Mouse (Mus musculus): ENCODE measurements around the gene Gm42674. TPM values are rescaled to one million over a fixed set of nuclear protein-coding genes. Genes with fewer than 3 reads are reported as not detected.
A peak's percentile ranks its signal among the peaks of the same experiment; 100 is the strongest.

Gm42674 gene
- polyA plus RNA-seq, 1 experiment from 2014 or later = not detected

GRCm38 (mm10) chr3:90582156-90582555 is 19.5 kb upstream of the Gm42674 start:
- Histone ChIP-seq H3K27me3 (ENCODE audit: control insufficient read depth, insufficient read depth, low read depth, low read length) (no peaks in the 10 kb centered on the region), H3K27ac (ENCODE audit: low read length) (no peak overlapping the region), H3K4me3 (ENCODE audit: low read depth, low read length) (no peak overlapping the region), H3K4me2 (ENCODE audit: low read length) (no peak overlapping the region), H3K9me3 (replicated peaks; ENCODE audit: control insufficient read depth, low read length, poor library complexity, severe bottlenecking) (no peaks in the 10 kb centered on the region), H3K4me1 (ENCODE audit: control insufficient read depth, insufficient read depth, low read length) (no peaks in the 10 kb centered on the region), H3K9ac (ENCODE audit: low read depth, low read length) (no peak overlapping the region), H3K36me3 (ENCODE audit: control insufficient read depth, insufficient read depth, low read length) (no peaks in the 10 kb centered on the region)
- 94% methylated on average over 1 of the region's 1 CpGs for WGBS
- no peak for ATAC-seq

GRCm38 (mm10) chr3:90582556-90582955 is 19.1 kb upstream of the Gm42674 start:
- H3K9me3 ChIP-seq (replicated peaks; ENCODE audit: control insufficient read depth, low read length, poor library complexity, severe bottlenecking) = no peaks in the 10 kb centered on the region
- WGBS = 93% methylated on average over 4 of the region's 4 CpGs
- H3K4me2 ChIP-seq (ENCODE audit: low read length) = no peak overlapping the region
- no peaks in the 10 kb centered on the region for H3K36me3 ChIP-seq (ENCODE audit: control insufficient read depth, insufficient read depth, low read length)
- no peaks in the 10 kb centered on the region for H3K27me3 ChIP-seq (ENCODE audit: control insufficient read depth, insufficient read depth, low read depth, low read length)
- H3K4me3 ChIP-seq (ENCODE audit: low read depth, low read length) = no peak overlapping the region
- no peaks in the 10 kb centered on the region for H3K4me1 ChIP-seq (ENCODE audit: control insufficient read depth, insufficient read depth, low read length)
- no peak for ATAC-seq
- no peak overlapping the region for H3K27ac ChIP-seq (ENCODE audit: low read length)
- H3K9ac ChIP-seq (ENCODE audit: low read depth, low read length) = no peak overlapping the region

DNA sequence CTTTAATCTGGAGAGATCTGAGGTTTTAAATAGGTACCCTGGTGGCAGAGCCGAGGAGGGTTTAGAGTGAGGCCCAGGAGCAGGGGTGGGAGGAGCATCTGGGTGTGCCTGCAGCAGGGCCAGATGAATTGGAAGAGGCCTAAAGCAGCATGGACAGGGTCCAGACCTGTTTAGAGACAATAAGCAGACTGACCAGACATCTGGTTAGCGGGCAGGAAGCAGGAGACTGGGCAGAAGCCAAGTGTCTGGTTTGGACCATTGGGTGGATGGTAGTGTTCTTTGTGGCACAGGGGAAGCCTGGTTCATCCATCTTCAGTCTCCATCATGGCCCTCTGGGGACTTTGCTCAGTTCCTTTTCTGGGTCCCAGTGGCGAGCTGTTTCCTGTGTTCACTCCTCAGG is 17.8 kb upstream of the Gm42674 start:
- 42% methylated on average over 3 of the region's 3 CpGs for WGBS
- ATAC-seq = no peak

GRCm38 (mm10) chr3:90585595-90585994 is 16.1 kb upstream of the Gm42674 start:
- 35% methylated on average over 5 of the region's 5 CpGs for WGBS
- Histone ChIP-seq H3K27ac (ENCODE audit: low read length) (no peak overlapping the region), H3K9ac (ENCODE audit: low read depth, low read length) (no peak overlapping the region), H3K27me3 (ENCODE audit: control insufficient read depth, insufficient read depth, low read depth, low read length) (no peaks in the 10 kb centered on the region), H3K4me1 (ENCODE audit: control insufficient read depth, insufficient read depth, low read length) (no peaks in the 10 kb centered on the region), H3K36me3 (ENCODE audit: control insufficient read depth, insufficient read depth, low read length) (no peaks in the 10 kb centered on the region), H3K9me3 (replicated peaks; ENCODE audit: control insufficient read depth, low read length, poor library complexity, severe bottlenecking) (no peaks in the 10 kb centered on the region), H3K4me3 (ENCODE audit: low read depth, low read length) (no peak overlapping the region), H3K4me2 (ENCODE audit: low read length) (no peak overlapping the region)
- ATAC-seq = 0 out of 2 replicates have a peak, but pooled peaks have one; percentile 34

More for the DNA sequence above, 17.8 kb upstream of the Gm42674 start:
- Histone ChIP-seq H3K9ac (ENCODE audit: low read depth, low read length) (no peak overlapping the region), H3K4me1 (ENCODE audit: control insufficient read depth, insufficient read depth, low read length) (no peaks in the 10 kb centered on the region), H3K36me3 (ENCODE audit: control insufficient read depth, insufficient read depth, low read length) (no peaks in the 10 kb centered on the region), H3K4me2 (ENCODE audit: low read length) (no peak overlapping the region), H3K27ac (ENCODE audit: low read length) (no peak overlapping the region), H3K9me3 (replicated peaks; ENCODE audit: control insufficient read depth, low read length, poor library complexity, severe bottlenecking) (no peaks in the 10 kb centered on the region), H3K27me3 (ENCODE audit: control insufficient read depth, insufficient read depth, low read depth, low read length) (no peaks in the 10 kb centered on the region), H3K4me3 (ENCODE audit: low read depth, low read length) (no peak overlapping the region)

GRCm38 (mm10) chr3:90586016-90586643 is 15.6 kb upstream of the Gm42674 start:
- Histone ChIP-seq H3K27me3 (ENCODE audit: control insufficient read depth, insufficient read depth, low read depth, low read length) (no peaks in the 10 kb centered on the region), H3K9me3 (replicated peaks; ENCODE audit: control insufficient read depth, low read length, poor library complexity, severe bottlenecking) (no peaks in the 10 kb centered on the region), H3K4me1 (ENCODE audit: control insufficient read depth, insufficient read depth, low read length) (no peaks in the 10 kb centered on the region), H3K9ac (ENCODE audit: low read depth, low read length) (no peak overlapping the region), H3K4me3 (ENCODE audit: low read depth, low read length) (no peak overlapping the region), H3K36me3 (ENCODE audit: control insufficient read depth, insufficient read depth, low read length) (no peaks in the 10 kb centered on the region), H3K4me2 (ENCODE audit: low read length) (no peak overlapping the region), H3K27ac (ENCODE audit: low read length) (no peak overlapping the region)
- WGBS = 85% methylated on average over 15 of the region's 15 CpGs
- ATAC-seq = no peak

GRCm38 (mm10) chr3:90586906-90587305 is 14.8 kb upstream of the Gm42674 start:
- Histone ChIP-seq H3K9ac (ENCODE audit: low read depth, low read length) (no peak overlapping the region), H3K27ac (ENCODE audit: low read length) (no peak overlapping the region), H3K4me2 (ENCODE audit: low read length) (no peak overlapping the region), H3K27me3 (ENCODE audit: control insufficient read depth, insufficient read depth, low read depth, low read length) (no peaks in the 10 kb centered on the region), H3K36me3 (ENCODE audit: control insufficient read depth, insufficient read depth, low read length) (no peaks in the 10 kb centered on the region), H3K4me3 (ENCODE audit: low read depth, low read length) (no peak overlapping the region), H3K4me1 (ENCODE audit: control insufficient read depth, insufficient read depth, low read length) (no peaks in the 10 kb centered on the region), H3K9me3 (replicated peaks; ENCODE audit: control insufficient read depth, low read length, poor library complexity, severe bottlenecking) (no peaks in the 10 kb centered on the region)
- ATAC-seq = no peak
- WGBS = 76% methylated on average over 10 of the region's 10 CpGs

DNA sequence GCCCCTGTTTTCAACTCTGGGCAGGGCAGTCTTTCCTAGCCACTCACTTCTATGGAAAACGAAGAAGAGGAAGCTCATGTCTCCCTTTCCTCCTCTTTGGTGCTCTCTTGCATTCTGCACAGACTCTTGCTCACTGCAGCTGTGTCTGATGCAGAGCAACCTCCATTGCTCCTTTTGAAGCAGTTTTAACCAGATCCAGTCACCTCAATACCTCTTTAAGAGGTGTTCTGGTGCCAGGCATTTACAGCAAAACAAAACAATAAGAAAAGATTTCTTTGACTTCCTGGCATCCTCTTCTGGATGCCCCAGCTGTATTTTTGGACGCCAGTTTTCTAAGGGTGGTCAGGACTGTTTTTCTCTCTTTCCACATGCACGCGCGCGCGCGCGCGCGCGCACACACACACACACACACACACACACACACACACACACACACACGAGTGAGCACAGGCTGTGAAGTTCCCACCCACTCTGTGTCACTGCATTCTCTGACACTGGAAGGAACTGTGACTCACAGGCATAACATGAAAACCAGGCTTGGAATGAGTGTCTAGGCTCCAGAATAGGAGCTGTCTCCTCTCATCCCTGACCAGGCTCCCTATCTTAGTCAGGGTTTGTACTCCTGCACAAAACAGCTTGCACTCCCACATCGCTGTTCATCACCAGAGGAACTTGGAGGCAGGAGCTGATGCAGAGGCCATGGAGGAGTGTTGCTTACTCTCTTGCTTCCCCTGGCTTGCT is 14.2 kb upstream of the Gm42674 start:
- no peaks in the 10 kb centered on the region for H3K36me3 ChIP-seq (ENCODE audit: control insufficient read depth, insufficient read depth, low read length)
- 90% methylated on average over 14 of the region's 14 CpGs for WGBS
- ATAC-seq = no peak

GRCm38 (mm10) chr3:90589390-90589789 is 12.3 kb upstream of the Gm42674 start:
- 88% methylated on average over 6 of the region's 6 CpGs for WGBS

More for the DNA sequence above, 14.2 kb upstream of the Gm42674 start:
- Histone ChIP-seq H3K27ac (ENCODE audit: low read length) (no peak overlapping the region), H3K27me3 (ENCODE audit: control insufficient read depth, insufficient read depth, low read depth, low read length) (no peaks in the 10 kb centered on the region), H3K4me3 (ENCODE audit: low read depth, low read length) (no peak overlapping the region), H3K9ac (ENCODE audit: low read depth, low read length) (no peak overlapping the region), H3K9me3 (replicated peaks; ENCODE audit: control insufficient read depth, low read length, poor library complexity, severe bottlenecking) (no peaks in the 10 kb centered on the region), H3K4me2 (ENCODE audit: low read length) (no peak overlapping the region), H3K4me1 (ENCODE audit: control insufficient read depth, insufficient read depth, low read length) (no peaks in the 10 kb centered on the region)

DNA sequence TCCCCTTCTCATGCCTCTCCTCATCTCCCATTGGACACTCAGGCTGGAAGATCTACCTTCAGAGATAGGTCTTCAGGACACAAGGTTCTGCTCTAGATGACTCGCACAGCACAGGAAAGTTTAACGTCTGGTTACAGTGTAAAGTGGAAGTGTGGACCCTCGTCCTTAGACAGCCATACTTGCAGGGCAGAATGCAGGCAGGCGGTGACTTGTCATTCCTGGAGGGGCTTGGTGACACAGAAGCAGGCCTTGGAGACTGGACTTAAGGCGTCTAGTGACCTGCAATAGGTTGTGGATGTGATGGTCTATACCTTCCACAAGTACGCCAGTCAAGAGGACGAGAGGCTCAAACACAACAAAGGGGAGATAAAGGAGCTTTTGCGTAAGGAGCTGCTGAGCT is 11.8 kb upstream of the Gm42674 start, which contains the start of gene S100a2:
S100a2 (plus strand) TSS at position 301 of the 400 bp plus-strand sequence.
- WGBS = 82% methylated on average over 8 of the region's 8 CpGs
- no peaks in the 10 kb centered on the region for H3K9me3 ChIP-seq (replicated peaks; ENCODE audit: control insufficient read depth, low read length, poor library complexity, severe bottlenecking)
- H3K27ac ChIP-seq (ENCODE audit: low read length) = no peak within 1 kb of the TSS
- no peaks in the 10 kb centered on the region for H3K27me3 ChIP-seq (ENCODE audit: control insufficient read depth, insufficient read depth, low read depth, low read length)
- H3K4me2 ChIP-seq (ENCODE audit: low read length) = no peak within 1 kb of the TSS
- H3K4me3 ChIP-seq (ENCODE audit: low read depth, low read length) = no peak within 1 kb of the TSS
- no peak for ATAC-seq
- H3K36me3 ChIP-seq (ENCODE audit: control insufficient read depth, insufficient read depth, low read length) = no peaks in the 10 kb centered on the region
- H3K4me1 ChIP-seq (ENCODE audit: control insufficient read depth, insufficient read depth, low read length) = no peaks in the 10 kb centered on the region
- no peak within 1 kb of the TSS for H3K9ac ChIP-seq (ENCODE audit: low read depth, low read length)

More at GRCm38 (mm10) chr3:90589390-90589789, 12.3 kb upstream of the Gm42674 start:
- Histone ChIP-seq H3K27ac (ENCODE audit: low read length) (no peak overlapping the region), H3K36me3 (ENCODE audit: control insufficient read depth, insufficient read depth, low read length) (no peaks in the 10 kb centered on the region), H3K4me3 (ENCODE audit: low read depth, low read length) (no peak overlapping the region), H3K4me2 (ENCODE audit: low read length) (no peak overlapping the region), H3K27me3 (ENCODE audit: control insufficient read depth, insufficient read depth, low read depth, low read length) (no peaks in the 10 kb centered on the region), H3K9me3 (replicated peaks; ENCODE audit: control insufficient read depth, low read length, poor library complexity, severe bottlenecking) (no peaks in the 10 kb centered on the region), H3K4me1 (ENCODE audit: control insufficient read depth, insufficient read depth, low read length) (no peaks in the 10 kb centered on the region), H3K9ac (ENCODE audit: low read depth, low read length) (no peak overlapping the region)
- ATAC-seq = no peak
